Mouse (Mus musculus) heart, adult 18-20 months (tissue): Measurements from ENCODE around the gene Ankfy1. TPM values are rescaled to one million over a fixed set of nuclear protein-coding genes. Genes with fewer than 3 reads are reported as not detected.
"Not testable (repeated sequence)": the region's sequence is repeated elsewhere in the genome, so short reads cannot be mapped to it uniquely, and the experiment has no call there.

Experiments used
- DNase-seq, 2 experiments: peaks; one replicate each; pipeline ENCODE4 v3.0.0; 2021 to 2022; ENCODE audit warnings: mixed read lengths in 1 of 2
- long read RNA-seq, 2 experiments: library from polyadenylated mRNA; stranded (forward); transcript quantifications; one replicate each; pipeline ENCODE4 v2.0.0; 2021
- total RNA-seq, 2 experiments: library from RNA; stranded (reverse); gene quantifications; 2 replicates each; pipeline ENCODE4 v1.2.3; 2021

Gene Ankfy1
- 10 to 100 TPM; 15.3 to 16.6 TPM for total RNA-seq
- long read RNA-seq, experiment 1, full-length matches to known transcripts = 1 of 4 reads
- long read RNA-seq, experiment 1, partial matches to known transcripts = 1 of 4 reads
- long read RNA-seq, experiment 1, other reads (novel, unspliced or antisense) = 2 of 4 reads
- long read RNA-seq, experiment 2, full-length matches to known transcripts = 1 of 2 reads
- long read RNA-seq, experiment 2, partial matches to known transcripts = 0 of 2 reads
- long read RNA-seq, experiment 2, other reads (novel, unspliced or antisense) = 1 of 2 reads

GRCm38 (mm10) chr11:72689551-72690510 lies at the start of gene Ankfy1:
TSS of gene Ankfy1 (plus strand) at chr11:72690006.
- DNase-seq = peak; percentile 98 to 100

GRCm38 (mm10) chr11:72642730-72643129 lies 47.1 kb upstream of the Ankfy1 start:
- no peak for DNase-seq

- peak; percentile 11 to 18 for DNase-seq
Observed at GRCm38 (mm10) chr11:72645386-72645785, 44.4 kb upstream of the Ankfy1 start.

- no peak for DNase-seq
Observed at GRCm38 (mm10) chr11:72650347-72650746, 39.5 kb upstream of the Ankfy1 start.

- no peak for DNase-seq
Observed at GRCm38 (mm10) chr11:72659918-72660317, 29.9 kb upstream of the Ankfy1 start.

- no peak for DNase-seq
Observed at GRCm38 (mm10) chr11:72660359-72660758, 29.4 kb upstream of the Ankfy1 start.

- DNase-seq = no peak
Observed at GRCm38 (mm10) chr11:72664641-72665040, 25.2 kb upstream of the Ankfy1 start.

- DNase-seq = no peak
Observed at GRCm38 (mm10) chr11:72670634-72671033, 19.2 kb upstream of the Ankfy1 start.

GRCm38 (mm10) chr11:72671294-72671988 lies 18.4 kb upstream of the Ankfy1 start:
- DNase-seq = no peak

- no peak for DNase-seq
Observed at GRCm38 (mm10) chr11:72672438-72672837, 17.4 kb upstream of the Ankfy1 start.

GRCm38 (mm10) chr11:72675280-72675679 lies 14.5 kb upstream of the Ankfy1 start:
- DNase-seq = no peak

- no peak for DNase-seq
Observed at GRCm38 (mm10) chr11:72680726-72681125, 9.1 kb upstream of the Ankfy1 start.

GRCm38 (mm10) chr11:72683402-72683801 lies 6.4 kb upstream of the Ankfy1 start:
- DNase-seq = no peak

GRCm38 (mm10) chr11:72686697-72687096 lies 3.1 kb upstream of the Ankfy1 start:
- no peak for DNase-seq

- DNase-seq = no peak
Observed at GRCm38 (mm10) chr11:72688242-72688641, 1.6 kb upstream of the Ankfy1 start.

GRCm38 (mm10) chr11:72689115-72689514 lies 691 bp upstream of the Ankfy1 start:
- DNase-seq = no peak

- DNase-seq = no peak
Observed at GRCm38 (mm10) chr11:72692353-72692752, 2.5 kb downstream of the Ankfy1 start.

GRCm38 (mm10) chr11:72695025-72695424 lies 5.2 kb downstream of the Ankfy1 start:
- DNase-seq = no peak

- no peak for DNase-seq
Observed at GRCm38 (mm10) chr11:72696368-72696971, 6.7 kb downstream of the Ankfy1 start.

- DNase-seq = no peak
Observed at GRCm38 (mm10) chr11:72697323-72697722, 7.5 kb downstream of the Ankfy1 start.

GRCm38 (mm10) chr11:72705111-72705510 lies 15.3 kb downstream of the Ankfy1 start:
- not testable (repeated sequence) for DNase-seq

GRCm38 (mm10) chr11:72712721-72713120 lies 22.9 kb downstream of the Ankfy1 start:
- DNase-seq = peak in 1 of 2 experiments; percentile 21
